Mouse (Mus musculus): Measurements from ENCODE around the gene Mbnl2.

Mbnl2 gene

GRCm38 (mm10) chr14:120416886-120417285 is 141.4 kb downstream of the Mbnl2 start:
- no peak for DNase-seq (ENCODE audit: low spot score in 2 of 2)

DNA sequence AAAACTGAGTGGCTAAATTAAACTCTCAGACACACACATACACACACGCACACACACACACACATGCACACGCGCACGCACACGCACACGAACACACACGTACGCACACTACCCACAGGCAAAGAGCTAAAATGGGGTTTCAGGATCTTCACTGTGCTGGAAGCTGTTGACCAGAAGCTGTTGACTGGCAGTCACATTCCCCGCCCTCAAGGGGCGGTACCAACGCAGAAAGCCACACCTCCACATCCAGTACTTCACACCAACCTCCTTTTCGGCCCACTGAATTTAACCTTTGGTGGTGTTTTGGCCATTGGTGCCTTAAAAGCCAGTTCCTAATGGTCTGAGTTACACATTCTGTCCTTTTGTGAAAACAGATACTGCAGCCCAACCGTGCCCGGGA is 143.5 kb downstream of the Mbnl2 start:
- DNase-seq (ENCODE audit: low spot score in 2 of 2), result no peak

DNA sequence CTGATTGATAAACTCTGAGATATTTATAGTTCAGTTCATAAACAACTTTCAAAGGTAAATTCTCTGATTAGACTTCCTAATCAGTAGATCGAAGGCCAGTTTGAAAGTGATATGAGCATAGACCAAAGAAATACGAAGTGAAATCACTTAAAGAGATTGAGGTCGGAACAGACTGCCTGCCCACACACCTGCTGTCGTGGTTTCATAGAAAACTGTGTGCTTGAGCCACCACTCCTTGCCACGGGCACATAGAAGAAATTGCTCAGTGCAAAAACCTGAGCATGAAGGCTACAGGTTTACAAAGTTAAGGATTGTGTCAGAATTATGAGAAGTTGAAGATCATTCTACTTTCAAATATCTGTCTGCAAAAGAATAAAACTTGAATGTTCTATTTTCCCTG is 153.0 kb downstream of the Mbnl2 start:
- no peak for DNase-seq (ENCODE audit: low spot score in 2 of 2)

GRCm38 (mm10) chr14:120432773-120433172 is 157.3 kb downstream of the Mbnl2 start:
- no peak for DNase-seq (ENCODE audit: low spot score in 2 of 2)

- DNase-seq (ENCODE audit: low spot score in 2 of 2), result no peak
Observed at GRCm38 (mm10) chr14:120433931-120434398, 158.5 kb downstream of the Mbnl2 start.

DNA sequence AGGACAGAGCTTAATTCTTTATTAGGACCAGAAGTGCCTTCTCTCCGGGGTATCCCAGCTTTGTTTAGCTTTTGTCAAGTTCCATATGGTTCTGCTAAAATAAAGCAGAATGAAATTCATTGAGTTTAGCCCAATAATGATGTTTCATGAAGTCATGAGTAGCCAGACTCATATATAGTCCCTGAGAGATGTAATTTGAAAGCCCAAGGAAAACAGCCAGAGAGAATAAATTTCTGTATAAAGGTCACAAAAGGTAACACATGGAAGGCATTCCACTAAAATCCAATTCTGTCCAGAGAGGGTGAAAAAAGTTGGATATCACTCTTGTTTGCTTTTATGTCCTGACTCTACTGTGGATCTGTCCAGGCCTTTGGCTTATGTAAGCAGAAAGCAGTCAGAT is 159.4 kb downstream of the Mbnl2 start:
- no peak for DNase-seq (ENCODE audit: low spot score in 2 of 2)

DNA sequence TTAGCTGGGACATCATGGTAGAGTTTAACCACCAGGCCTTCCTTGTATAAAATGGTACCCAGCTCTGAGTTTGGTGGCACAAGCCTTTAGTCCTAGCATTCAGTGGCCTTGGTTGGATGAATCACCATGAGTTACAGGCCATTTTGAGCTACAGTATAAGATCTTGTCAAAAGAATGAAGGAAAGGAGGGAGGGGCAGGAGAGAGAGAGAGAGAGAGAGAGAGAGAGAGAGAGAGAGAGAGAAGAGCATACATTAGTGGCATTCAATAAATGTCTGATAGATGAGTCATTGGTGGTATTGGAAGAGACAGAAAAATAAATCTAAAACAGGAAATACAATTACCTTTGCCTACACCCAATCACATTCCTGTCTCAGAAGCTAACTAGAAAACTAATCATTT is 165.2 kb downstream of the Mbnl2 start:
- DNase-seq (ENCODE audit: low spot score in 2 of 2), result no peak

DNA sequence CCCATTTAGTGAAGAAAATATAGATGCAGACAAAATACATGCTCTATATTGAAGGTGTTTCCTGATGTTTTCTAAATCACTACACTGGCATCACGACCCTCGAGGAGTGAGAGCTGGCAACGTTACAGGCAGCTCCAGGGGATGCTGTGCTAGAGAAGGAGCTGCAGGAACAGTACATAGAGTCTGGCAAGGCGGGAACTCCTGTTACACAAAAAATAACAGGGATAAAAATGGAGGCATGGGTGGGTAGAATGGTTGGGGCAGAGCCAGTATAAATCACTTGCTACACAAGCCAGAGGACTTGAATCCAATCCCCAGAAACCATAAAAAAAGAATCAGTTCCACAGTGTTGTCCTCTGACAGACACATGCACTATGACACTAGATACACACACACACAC is 165.8 kb downstream of the Mbnl2 start:
- no peak for DNase-seq (ENCODE audit: low spot score in 2 of 2)

DNA sequence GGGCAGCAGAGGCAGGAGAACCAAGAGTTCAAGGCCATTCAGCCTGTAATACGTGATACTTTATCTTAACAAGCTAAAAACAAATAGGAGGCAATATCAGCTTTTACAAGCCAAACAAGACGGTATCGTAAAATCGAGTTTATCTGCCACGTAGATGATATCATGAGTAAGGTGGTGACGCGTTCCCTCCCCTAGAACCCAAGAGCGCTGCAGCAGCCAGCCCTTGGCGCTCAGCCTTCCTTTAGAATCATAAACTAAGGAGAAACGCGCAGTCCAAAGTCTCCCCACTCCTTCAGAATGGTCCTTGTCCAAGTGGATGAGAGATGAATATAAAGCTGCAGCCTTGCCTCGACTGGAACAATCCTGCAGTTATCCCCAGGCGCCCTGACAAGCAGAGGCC is 166.4 kb downstream of the Mbnl2 start:
- no peak for DNase-seq (ENCODE audit: low spot score in 2 of 2)

DNA sequence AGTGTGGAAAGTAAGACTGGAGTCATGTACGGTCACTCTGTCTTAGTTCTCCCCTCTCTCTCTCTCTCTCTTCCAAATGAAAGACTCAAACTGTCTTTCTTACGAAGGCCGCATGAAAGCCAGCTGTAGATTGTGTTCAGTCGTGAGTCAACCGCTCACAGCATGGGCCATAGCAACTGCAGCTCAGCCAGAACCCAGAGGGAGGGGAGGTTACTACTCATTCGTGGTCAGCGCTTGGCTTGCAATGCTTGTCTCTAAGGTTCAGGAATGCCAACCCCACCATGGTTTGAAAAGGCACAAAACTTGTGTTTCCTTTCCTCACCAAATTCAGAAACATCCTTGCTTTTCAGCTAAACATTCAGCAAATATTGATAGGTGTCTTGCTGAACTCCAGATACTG is 178.8 kb downstream of the Mbnl2 start:
- no peak for DNase-seq (ENCODE audit: low spot score in 2 of 2)

- DNase-seq (ENCODE audit: low spot score in 2 of 2), result no peak
Observed at GRCm38 (mm10) chr14:120463938-120464727, 188.7 kb downstream of the Mbnl2 start.

DNA sequence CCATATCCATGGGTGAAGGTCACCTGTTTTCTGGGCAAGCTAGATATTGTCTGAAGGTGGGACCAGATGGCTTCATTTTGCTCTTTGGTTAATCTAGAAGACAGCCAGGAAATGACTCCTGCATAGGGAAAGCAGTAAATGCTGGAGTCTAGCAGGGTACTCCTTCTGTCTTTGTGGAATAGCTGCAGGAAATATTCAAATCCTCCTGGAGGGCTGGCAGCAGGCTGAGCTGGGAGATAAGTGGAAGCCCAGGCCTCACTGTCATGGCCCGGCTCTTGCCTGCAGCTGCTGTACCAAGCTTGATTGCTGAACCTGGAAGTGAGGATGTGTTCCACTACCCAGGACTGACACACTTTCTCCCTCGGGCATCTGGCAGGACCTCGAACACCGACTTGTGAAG is 191.3 kb downstream of the Mbnl2 start:
- no peak for DNase-seq (ENCODE audit: low spot score in 2 of 2)

GRCm38 (mm10) chr14:120469126-120469790 is 193.8 kb downstream of the Mbnl2 start:
- DNase-seq (ENCODE audit: low spot score in 2 of 2), result no peak

- no peak for DNase-seq (ENCODE audit: low spot score in 2 of 2)
Observed at GRCm38 (mm10) chr14:120476186-120476697, 200.8 kb downstream of the Mbnl2 start.

DNA sequence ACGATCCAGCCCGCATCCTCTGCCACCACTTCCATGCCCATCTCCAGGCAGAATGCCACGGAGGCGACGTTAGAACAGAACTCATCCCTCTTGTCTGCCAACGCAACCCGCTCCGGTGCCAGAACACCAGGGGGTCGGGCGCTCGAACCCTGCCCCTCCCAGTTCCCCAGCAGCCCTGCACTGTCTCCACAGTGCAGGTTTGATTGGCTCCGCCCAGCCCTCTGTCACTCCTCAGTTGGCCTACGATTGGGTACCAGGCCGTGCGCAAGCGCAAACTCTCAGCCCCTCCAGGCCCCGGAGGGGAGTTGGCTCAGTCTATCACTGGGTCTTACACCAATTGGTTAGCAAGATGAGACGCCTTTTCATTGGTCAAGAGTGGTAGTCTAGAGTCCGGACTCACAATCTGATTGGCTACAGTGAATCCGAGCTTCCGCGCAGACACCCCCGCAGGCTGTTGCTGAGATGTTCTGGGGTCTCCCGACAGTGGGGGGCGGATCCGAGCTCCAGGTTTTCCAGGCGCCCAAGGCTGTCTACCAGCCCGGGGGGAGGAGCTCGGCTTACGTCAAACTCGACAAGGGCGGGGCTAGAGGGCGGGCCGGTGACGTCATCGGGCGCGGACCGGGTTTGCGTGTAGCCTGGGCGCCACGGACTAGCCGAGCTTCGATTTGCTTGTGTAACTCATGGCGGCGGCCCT is 202.0 kb downstream of the Mbnl2 start:
- DNase-seq (ENCODE audit: low spot score in 2 of 2), result peak; percentile 95 to 99

DNA sequence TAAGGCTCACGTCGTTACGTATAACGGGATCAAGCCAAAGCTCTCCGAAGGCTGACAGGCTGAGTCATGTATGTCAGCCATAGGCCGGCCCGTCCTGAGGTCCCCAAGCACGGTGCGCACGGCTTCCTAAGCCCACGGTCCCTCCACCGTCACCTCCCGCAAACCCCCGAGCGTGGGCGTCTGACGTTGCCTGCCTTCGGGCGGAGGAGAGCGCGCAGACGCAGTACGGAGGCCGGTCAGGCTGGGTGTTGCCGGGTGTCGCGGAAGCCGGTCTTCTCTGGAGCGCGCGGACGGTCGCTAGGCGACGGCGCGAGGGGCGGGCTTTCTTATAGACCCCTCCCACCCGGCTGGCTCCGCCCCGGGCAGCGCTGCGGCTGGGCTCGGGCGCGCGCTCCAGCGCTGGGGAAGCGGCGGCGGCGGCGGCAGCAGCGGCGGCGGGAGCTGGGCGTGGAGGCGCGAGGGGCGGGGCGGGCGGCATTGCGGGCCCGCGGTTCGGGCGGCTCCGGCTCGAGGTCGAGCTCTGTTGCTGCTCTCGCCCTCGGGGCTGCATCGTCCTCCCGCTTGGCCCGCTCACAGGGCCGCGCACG is 202.6 kb downstream of the Mbnl2 start, which contains the start of gene Rap2a:
Gene Rap2a, plus strand, starts transcription at position 463 of the 587 bp plus-strand sequence.
- peak; percentile 90 to 95 for DNase-seq (ENCODE audit: low spot score in 2 of 2)

GRCm38 (mm10) chr14:120478641-120479341 is 203.3 kb downstream of the Mbnl2 start:
- DNase-seq (ENCODE audit: low spot score in 2 of 2), result peak in 1 of 2 experiments; percentile 78

- DNase-seq (ENCODE audit: low spot score in 2 of 2), result no peak
Observed at GRCm38 (mm10) chr14:120480341-120480900, 205.0 kb downstream of the Mbnl2 start.

- DNase-seq (ENCODE audit: low spot score in 2 of 2), result no peak
Observed at GRCm38 (mm10) chr14:120480927-120481326, 205.5 kb downstream of the Mbnl2 start.
